Mouse (Mus musculus) cerebellum, adult 2 months (tissue): ENCODE measurements at regions not wholly inside any gene's neighbourhood (a gene's known extent, or its start where the extent isn't known, plus 50 kb on each side); places are given as distances from the start of the nearest gene placed in this dataset.

Experiments
- CTCF ChIP-seq: fragments of 200-500 bp; IDR thresholded peaks from 2 replicates; pipeline ENCODE4 v1.5.1; 2011; ENCODE audit warnings: low read depth, mild to moderate bottlenecking, control low read depth, low read length, moderate library complexity, borderline replicate concordance; ENCODE audit not compliant: insufficient read depth
- POLR2A ChIP-seq: fragments of 200-500 bp; IDR thresholded peaks from 2 replicates; pipeline ENCODE4 v1.6.1; 2011; ENCODE audit warnings: low read length, control low read depth, borderline replicate concordance; ENCODE audit not compliant: insufficient read depth

DNA sequence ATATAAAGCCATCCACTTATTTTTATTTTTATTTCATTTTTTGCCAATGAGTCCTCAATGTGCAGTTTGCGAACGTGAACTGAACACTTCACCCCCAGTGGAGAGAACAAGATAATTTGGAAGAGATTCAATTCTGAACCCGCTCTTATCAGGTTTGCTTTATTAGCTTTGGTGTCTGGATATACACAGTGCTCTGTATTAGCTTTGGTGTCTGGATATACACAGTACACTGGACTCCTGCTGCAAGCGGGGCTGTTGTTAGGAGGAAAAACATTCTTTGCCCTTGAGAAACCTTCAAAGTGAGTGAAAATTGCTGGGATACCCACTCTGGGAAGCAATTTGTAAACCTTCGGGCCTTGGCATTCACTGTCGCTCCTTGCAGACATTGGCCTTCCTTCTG is 333.7 kb downstream of the Wdr20rt start:
- TF ChIP-seq CTCF (no peak), POLR2A (no peak)
